Mouse (Mus musculus): ENCODE results near the gene Npas2.

DNA sequence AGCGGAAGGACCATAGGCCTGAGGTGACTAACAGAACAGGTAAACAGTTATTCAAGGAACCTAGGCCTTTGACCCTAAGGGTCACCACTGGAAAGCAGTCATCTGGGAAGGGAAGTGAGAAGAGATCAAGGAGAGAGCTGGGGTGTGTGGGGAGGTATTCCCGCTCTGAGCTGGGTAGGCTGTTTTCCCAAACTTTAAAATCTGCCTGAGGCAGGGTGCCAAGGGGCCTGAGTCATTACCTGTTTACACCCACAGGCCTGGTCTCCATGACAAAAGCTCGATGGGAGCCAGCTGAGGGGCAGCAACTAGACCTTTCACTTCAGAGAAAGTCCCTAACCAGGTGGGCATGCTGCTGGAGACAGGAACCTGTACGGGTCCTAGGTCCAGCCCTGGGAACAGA, 205.7 kb downstream of the Npas2 start:
- TF ChIP-seq CTCF (IDR thresholded peaks at IDR 0.05; ENCODE audit: borderline replicate concordance, extremely low read depth, insufficient read depth, insufficient read length), result no peak
- TF ChIP-seq POLR2A (IDR thresholded peaks at IDR 0.05; ENCODE audit: borderline replicate concordance, extremely low read depth, insufficient read depth, insufficient read length, poor library complexity, severe bottlenecking), result no peak
